Mouse (Mus musculus) C2C12 (cell line): ENCODE results near the gene Pex6. TPM values are rescaled to one million over a fixed set of nuclear protein-coding genes. Genes with fewer than 3 reads are reported as not detected.
A peak's percentile ranks its signal among the peaks of the same experiment; 100 is the strongest.

ENCODE experiments used
- H3K27me3 ChIP-seq: one replicate; pipeline ENCODE4 v1.6.1; 2011; ENCODE audit not compliant: control insufficient read depth, insufficient read depth, insufficient read length
- H3K36me3 ChIP-seq: one replicate; pipeline ENCODE4 v1.6.1; 2011; ENCODE audit not compliant: control insufficient read depth, insufficient read depth
- H3K4me3 ChIP-seq: one replicate; pipeline ENCODE4 v1.5.1; 2011; ENCODE audit warnings: mild to moderate bottlenecking, control low read depth; ENCODE audit not compliant: poor library complexity, insufficient read depth, severe bottlenecking
- H3K79me2 ChIP-seq: one replicate; pipeline ENCODE4 v1.6.1; 2011; ENCODE audit not compliant: control insufficient read depth, insufficient read depth
- H3K79me3 ChIP-seq: one replicate; pipeline ENCODE4 v1.6.1; 2011; ENCODE audit warnings: low read depth, control low read depth
- H3ac ChIP-seq: one replicate; pipeline ENCODE3; 2011; ENCODE audit warnings: low read depth; ENCODE audit not compliant: control insufficient read depth, insufficient read length
- CEBPB ChIP-seq: IDR thresholded peaks from one replicate; pipeline ENCODE4 v1.6.1; 2011; ENCODE audit warnings: low read depth, mild to moderate bottlenecking, control low read depth, moderate library complexity
- CTCF ChIP-seq: IDR thresholded peaks from one replicate; pipeline ENCODE4 v1.5.1; 2011; ENCODE audit not compliant: control insufficient read depth, insufficient read depth, insufficient read length
- FOSL1 ChIP-seq: IDR thresholded peaks from one replicate; pipeline ENCODE4 v1.8.0; 2011; ENCODE audit warnings: mild to moderate bottlenecking, low read length; ENCODE audit not compliant: poor library complexity, insufficient read depth, severe bottlenecking
- MAX ChIP-seq: IDR thresholded peaks from one replicate; pipeline ENCODE4 v1.6.1; 2011; ENCODE audit warnings: mild to moderate bottlenecking, control low read depth
- MYOD1 ChIP-seq: IDR thresholded peaks from one replicate; pipeline ENCODE4 v1.6.1; 2011; ENCODE audit warnings: low read depth; ENCODE audit not compliant: control insufficient read depth, insufficient read length
- MYOG ChIP-seq: IDR thresholded peaks from one replicate; pipeline ENCODE4 v1.6.1; 2011; ENCODE audit not compliant: control insufficient read depth, insufficient read length; ENCODE audit errors: extremely low read depth
- USF1 ChIP-seq: IDR thresholded peaks from one replicate; pipeline ENCODE4 v1.6.1; 2011; ENCODE audit warnings: low read depth, mild to moderate bottlenecking, control low read depth, moderate library complexity
- polyA plus RNA-seq: library from polyadenylated mRNA; unstranded; fragments of >200 nt; fragmentation: generic; extraction: Trizol; gene quantifications from one replicate; pipeline ENCODE4 v1.2.1, GENCODE M21; 2012; ENCODE audit warnings: missing spikeins

The Pex6 gene
- polyA plus RNA-seq, 1 experiment, result 24.7 TPM

DNA sequence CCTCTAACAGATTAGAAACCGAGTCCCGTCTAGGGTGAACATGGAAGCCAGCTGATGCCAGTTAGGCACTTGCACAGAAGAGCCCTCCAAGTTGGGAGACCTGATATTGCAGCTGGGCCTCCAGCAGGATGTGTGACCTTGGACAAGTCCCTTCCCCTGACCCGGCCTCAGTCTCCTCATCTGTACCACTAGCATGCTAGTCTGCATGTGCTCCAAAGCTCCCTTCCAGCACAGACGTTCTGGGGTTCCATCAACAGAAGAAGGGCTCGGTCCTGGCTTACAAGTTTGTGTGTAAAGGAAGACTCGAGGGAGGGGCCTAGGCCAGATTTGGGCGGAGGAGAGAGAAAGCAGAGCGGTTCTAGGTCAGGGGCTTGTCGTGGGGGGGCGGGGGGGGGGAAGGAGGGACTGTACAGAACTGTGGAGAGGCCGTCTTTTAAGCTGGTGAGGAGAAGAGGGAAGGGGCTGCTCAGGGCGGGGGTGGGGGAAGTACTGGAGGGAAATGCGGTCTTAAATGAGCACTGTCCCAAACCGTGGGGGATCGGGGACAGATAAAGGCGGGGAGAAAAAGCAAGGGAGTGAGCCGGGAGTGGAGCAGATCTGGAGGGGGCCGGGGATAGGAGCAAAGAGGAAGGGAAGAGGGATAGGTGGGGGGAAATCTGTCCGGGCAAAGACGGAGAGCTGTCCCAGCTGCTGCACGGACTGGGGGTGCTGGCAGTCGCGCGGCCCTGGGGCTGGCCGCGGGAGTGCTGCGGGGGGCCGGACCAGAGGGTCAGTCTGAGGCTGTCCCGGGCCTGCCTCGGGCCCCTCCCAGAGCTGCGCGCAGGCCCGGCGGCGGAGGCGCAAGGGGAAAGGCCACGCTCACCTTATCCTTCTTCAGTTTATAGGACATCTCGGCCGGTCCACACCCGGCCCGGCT lies 7.0 kb upstream of the Pex6 start:
- peak overlapping the region; percentile 95 for H3ac ChIP-seq
- H3K27me3 ChIP-seq, result no peaks in the 10 kb centered on the region
- H3K36me3 ChIP-seq, result peaks cover 13% of the 10 kb centered on the region
- H3K79me2 ChIP-seq, result peaks cover 55% of the 10 kb centered on the region
- no peak for TF ChIP-seq CEBPB
- no peak for TF ChIP-seq MYOD1
- TF ChIP-seq MAX, result no peak
- no peak for TF ChIP-seq CTCF
- TF ChIP-seq MYOG, result no peak
- TF ChIP-seq FOSL1, result no peak
- TF ChIP-seq USF1, result no peak
- peak overlapping the region; percentile 78 for H3K4me3 ChIP-seq
- peaks cover 36% of the 10 kb centered on the region for H3K79me3 ChIP-seq

- TF ChIP-seq MAX (peak; percentile 5), CEBPB (no peak), USF1 (no peak)
- Histone ChIP-seq H3K36me3 (peaks cover 7% of the 10 kb centered on the region), H3K4me3 (peak within 1 kb of the TSS; percentile 78), H3ac (peak within 1 kb of the TSS; percentile 95), H3K79me3 (peaks cover 32% of the 10 kb centered on the region), H3K27me3 (no peaks in the 10 kb centered on the region), H3K79me2 (peaks cover 45% of the 10 kb centered on the region)
These were observed 6.1 kb upstream of the Pex6 start, which contains the start of gene Ppp2r5d for GRCm38 (mm10) chr17:46704887-46705835. TSS of gene Ppp2r5d (minus strand) at chr17:46705111.

- Histone ChIP-seq H3K79me3 (peaks cover 22% of the 10 kb centered on the region), H3K27me3 (no peaks in the 10 kb centered on the region), H3K36me3 (no peaks in the 10 kb centered on the region), H3K79me2 (peaks cover 36% of the 10 kb centered on the region), H3ac (no peak overlapping the region), H3K4me3 (no peak overlapping the region)
- TF ChIP-seq CTCF (no peak), MYOG (no peak), MAX (no peak)
These were observed 4.7 kb upstream of the Pex6 start for GRCm38 (mm10) chr17:46706375-46707089.

DNA sequence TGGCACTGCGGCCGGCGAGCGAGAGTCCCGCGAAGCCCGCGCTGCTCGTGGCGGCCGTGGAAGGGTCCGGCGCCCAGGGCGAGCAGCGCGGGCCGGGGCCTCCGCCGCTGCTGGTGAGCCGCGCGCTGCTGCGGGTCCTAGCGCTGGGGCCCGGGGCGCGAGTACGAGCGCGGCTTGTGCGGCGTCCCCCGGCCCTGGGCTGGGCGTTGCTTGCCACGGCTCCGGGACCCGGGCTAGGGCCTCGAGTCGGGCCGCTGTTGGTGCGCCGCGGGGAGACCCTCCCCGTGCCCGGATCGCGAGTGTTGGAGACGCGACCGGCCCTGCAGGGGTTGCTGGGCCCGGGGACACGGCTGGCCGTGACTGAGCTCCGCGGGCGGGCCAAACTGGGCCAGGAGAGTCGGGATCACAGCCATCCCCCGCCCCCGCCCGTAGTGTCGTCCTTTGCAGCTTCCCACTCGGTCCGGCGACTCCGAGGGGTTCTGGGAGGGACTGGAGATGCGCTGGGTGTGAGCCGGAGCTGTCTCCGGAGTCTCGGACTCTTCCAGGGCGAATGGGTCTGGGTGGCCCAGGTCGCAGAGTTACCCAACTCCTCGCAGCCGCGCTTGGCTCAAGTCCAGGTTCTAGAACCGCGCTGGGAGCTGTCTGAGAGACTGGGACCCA lies 479 bp downstream of the Pex6 start:
- TF ChIP-seq MYOD1, result no peak
- no peak for TF ChIP-seq MYOG
- TF ChIP-seq USF1, result no peak
- TF ChIP-seq FOSL1, result no peak
- no peak for TF ChIP-seq CTCF
- TF ChIP-seq CEBPB, result no peak
- TF ChIP-seq MAX, result no peak
- H3ac ChIP-seq, result peak overlapping the region; percentile 100
- peaks cover 12% of the 10 kb centered on the region for H3K79me3 ChIP-seq
- H3K27me3 ChIP-seq, result no peaks in the 10 kb centered on the region
- peaks cover 20% of the 10 kb centered on the region for H3K36me3 ChIP-seq
- H3K79me2 ChIP-seq, result peaks cover 27% of the 10 kb centered on the region
- peak overlapping the region; percentile 83 for H3K4me3 ChIP-seq

DNA sequence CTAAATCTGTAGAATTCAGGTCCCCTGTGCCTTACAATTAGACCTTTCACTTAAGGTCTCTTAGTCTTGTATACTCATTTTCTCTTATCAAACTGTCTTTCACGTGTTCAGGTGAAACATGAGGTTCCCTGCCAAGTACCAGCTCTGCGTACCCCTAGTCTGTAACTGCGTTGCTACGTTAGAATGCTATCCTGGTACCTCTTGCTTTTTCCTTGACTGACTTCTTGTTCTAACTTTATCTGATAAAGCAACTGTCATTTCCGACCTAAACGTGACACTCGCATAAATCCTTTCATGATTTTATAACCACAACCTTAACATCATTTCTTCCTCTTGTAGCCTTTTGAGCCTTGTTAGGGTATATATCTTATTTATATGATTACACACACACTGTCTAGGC lies 1.2 kb downstream of the Pex6 start:
- Histone ChIP-seq H3K4me3 (peak overlapping the region; percentile 83), H3K79me3 (peaks cover 12% of the 10 kb centered on the region), H3K27me3 (no peaks in the 10 kb centered on the region), H3ac (peak overlapping the region; percentile 100), H3K36me3 (peaks cover 20% of the 10 kb centered on the region), H3K79me2 (peaks cover 27% of the 10 kb centered on the region)
- TF ChIP-seq CEBPB, result no peak
- TF ChIP-seq USF1, result no peak
